Mouse (Mus musculus): Measurements from ENCODE around the gene Glud1. TPM values are rescaled to one million over a fixed set of nuclear protein-coding genes. Genes with fewer than 3 reads are reported as not detected.
"Not testable (repeated sequence)": the region's sequence is repeated elsewhere in the genome, so short reads cannot be mapped to it uniquely, and the experiment has no call there.

Gene Glud1
- total RNA-seq, 2 experiments from 2014 or later: 267 to 275 TPM

DNA sequence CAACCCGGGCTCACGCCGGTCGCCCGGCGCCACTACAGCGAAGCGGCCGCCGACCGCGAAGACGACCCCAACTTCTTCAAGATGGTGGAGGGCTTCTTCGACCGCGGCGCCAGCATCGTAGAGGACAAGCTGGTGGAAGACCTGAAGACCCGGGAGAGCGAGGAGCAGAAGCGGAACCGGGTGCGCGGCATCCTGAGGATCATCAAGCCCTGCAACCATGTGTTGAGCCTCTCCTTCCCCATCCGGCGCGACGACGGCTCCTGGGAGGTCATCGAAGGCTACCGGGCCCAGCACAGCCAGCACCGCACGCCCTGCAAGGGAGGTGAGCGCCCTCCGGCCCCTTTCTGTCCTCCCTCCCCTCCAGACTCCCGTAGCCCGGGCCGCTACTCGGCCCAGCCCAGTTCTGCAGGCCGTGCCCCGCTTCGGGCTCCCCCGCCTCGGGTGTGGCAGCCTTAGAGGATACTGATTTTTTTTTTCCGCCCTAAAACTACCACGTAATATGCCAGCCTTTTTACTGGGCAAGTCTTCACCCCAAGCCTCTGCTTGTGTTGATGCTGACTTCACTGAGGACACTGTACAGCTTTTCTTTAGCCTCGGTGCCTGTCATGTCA lies 599 bp downstream of the Glud1 start:
- DNase-seq (ENCODE audit: low spot score in 2 of 2): peak; percentile 32 to 48
- intact Hi-C loops (cut with DNase I): loop anchor here (2.0 to 5.0 kb wide), 2 partner anchors 39 to 192 kb away; partner anchors contain the start of gene Bmpr1a

DNA sequence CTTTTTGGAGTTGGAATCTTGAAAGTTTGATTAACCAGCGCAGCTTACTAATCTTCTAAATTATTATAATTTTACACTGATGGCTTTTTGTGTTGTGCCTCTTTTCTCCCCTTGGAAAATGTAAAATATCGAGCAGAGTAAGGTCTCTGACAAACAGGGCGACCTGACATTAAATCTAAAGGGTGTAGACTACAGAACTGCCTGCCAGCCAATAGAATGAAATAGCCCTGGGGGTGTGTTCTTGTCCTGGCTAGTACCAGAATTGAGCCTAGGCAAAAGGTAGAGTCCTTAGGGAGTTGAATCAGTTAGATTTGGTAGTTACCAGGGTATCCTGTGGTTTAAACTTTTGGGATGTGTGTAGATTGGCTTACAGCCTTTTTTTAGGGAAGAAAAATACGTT lies 1.2 kb downstream of the Glud1 start:
- DNase-seq (ENCODE audit: low spot score in 2 of 2): peak in 1 of 2 experiments; percentile 25
- intact Hi-C loops (cut with DNase I): loop anchor here (2.0 to 5.0 kb wide), 2 partner anchors 39 to 191 kb away; partner anchors contain the start of gene Bmpr1a

DNA sequence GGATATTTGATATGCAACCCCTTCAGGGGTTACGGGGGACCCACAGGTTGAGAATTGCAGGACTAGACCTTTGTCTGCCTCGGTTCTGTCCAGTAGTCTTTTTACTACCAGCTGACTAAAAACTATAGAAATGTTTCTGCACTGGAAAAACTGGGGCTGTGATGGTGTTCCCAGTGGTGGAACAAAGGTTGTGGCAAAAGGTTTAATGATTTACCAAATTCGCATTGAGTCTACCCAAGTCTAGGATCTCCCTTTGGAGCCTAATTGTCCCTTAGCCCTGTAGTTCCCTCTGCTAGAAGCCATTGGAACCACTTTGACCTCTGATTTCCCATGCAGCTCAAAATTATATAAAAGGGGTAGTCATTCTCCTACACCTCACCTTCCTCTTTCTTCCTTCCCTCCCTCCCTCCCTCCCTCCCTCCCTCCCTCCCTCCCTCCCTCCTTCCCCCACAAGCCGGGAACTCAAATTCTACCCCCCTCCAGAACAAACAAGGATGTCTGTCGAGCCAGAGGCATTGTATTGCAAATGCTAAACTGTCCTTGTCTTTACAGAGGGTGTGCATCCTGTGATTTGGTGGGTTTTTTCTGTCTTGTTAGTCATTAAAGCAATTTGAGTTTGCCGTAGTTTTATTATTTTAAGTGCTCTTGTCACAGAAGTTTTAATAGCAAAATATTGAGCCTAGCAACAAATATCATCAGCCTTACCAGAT lies 2.0 kb downstream of the Glud1 start:
- intact Hi-C loops (cut with DNase I): loop anchor here (5.0 kb wide), 1 partner anchor 40 kb away; no protein-coding TSS in a partner anchor

DNA sequence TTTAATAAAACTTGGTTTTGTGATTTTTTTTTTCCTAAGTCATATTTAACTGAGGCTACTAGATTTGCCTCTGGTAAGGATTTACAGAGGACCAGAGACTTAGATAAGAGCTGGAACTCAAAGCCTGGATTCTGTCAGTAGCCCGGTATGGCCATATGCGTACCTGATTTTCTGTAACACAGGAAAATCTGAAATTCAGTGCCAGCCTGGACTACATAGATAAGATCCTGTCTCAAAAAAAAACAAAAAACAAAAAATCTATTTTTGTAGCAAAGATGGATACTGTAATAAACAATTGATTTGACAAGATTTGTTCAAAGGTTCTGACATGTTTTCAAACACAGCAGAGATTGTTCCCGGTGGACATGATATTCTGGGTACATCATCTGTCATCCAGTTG lies 3.1 kb downstream of the Glud1 start:
- DNase-seq (ENCODE audit: low spot score in 2 of 2): no peak
- intact Hi-C loops (cut with DNase I): loop anchor here (5.0 kb wide), 1 partner anchor 41 kb away; no protein-coding TSS in a partner anchor

More for the DNA sequence above, 2.0 kb downstream of the Glud1 start:
- DNase-seq (ENCODE audit: low spot score in 2 of 2): no peak

DNA sequence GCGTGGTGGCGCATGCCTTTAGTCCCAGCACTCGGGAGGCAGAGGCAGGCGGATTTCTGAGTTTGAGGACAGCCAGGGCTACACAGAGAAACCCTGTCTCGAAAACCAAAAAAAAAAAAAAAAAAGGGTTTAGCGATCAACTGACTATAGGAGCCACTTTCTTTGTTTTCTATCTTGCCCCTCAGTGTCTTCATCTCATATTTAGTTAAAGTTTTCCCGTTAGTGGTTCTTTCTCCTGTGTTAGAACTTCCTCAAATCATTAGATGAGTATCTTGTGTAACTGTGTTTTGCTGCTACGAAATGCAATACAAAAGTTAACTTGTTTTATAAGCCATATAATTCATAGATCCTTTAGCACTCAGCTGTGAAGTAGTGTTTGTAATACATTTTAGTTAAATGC lies 3.9 kb downstream of the Glud1 start:
- intact Hi-C loops (cut with DNase I): loop anchor here (5.0 kb wide), 1 partner anchor 42 kb away; no protein-coding TSS in a partner anchor
- not testable (repeated sequence) for DNase-seq (ENCODE audit: low spot score in 2 of 2)

DNA sequence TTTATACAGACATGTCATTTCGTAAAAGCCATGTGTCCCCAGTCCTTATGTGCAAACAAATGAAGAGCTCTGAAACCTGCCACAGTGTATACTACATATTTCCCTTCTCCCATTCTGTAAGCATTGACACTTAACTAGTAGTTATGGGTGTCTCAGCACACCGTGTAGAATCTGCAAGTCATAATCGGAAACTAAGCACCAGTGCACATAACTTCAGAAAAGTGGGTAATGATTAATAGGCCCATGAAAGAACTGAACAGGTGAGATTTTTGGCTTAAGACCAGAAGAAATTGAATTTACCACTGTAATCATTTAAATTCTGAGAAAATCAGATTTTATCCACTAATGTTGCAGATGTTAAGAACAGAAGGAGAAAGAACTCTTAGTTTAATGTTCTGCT lies 4.3 kb downstream of the Glud1 start:
- no peak for DNase-seq (ENCODE audit: low spot score in 2 of 2)
- intact Hi-C loops (cut with DNase I): loop anchor here (5.0 kb wide), 1 partner anchor 42 kb away; no protein-coding TSS in a partner anchor

DNA sequence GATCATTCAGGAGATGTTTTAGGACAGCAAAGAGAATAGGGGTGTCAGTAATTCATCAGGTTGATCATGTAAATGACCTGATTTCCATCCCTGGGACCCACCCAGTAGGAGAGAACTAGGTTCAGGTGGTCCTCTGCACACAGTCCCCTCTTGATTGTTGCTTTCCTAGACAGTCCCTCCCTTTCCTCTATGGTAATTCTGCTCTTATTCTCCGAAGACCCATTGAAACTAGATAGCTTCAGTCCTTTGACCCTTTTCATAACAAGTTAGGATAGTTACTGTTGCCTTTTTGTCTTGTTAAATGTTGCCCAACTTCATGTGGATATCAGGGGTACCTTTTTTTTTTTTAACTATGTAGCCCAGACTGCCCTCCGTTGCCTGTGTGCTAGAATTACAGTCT lies 5.8 kb downstream of the Glud1 start:
- DNase-seq (ENCODE audit: low spot score in 2 of 2): no peak
- intact Hi-C loops (cut with DNase I): no loop called here

DNA sequence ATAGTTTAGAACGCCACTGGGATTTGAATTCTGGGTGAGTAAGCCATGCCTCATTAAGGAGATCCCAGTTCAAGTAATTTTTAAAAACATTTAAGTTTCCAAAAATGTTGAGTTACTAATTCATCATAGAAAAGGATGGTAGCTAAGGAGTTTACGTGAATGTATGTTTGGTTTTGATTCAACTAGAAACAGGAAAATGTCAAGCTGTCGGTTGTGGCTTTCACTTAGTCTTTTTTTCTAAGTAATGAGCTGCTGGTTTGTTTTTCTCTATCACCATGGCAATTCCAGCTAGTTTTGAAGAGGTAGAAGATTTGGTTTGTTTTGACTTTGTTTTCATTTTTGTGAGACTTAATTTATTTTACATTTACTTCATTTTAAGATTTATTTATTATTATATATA lies 6.9 kb downstream of the Glud1 start:
- intact Hi-C loops (cut with DNase I): no loop called here
- DNase-seq (ENCODE audit: low spot score in 2 of 2): no peak

DNA sequence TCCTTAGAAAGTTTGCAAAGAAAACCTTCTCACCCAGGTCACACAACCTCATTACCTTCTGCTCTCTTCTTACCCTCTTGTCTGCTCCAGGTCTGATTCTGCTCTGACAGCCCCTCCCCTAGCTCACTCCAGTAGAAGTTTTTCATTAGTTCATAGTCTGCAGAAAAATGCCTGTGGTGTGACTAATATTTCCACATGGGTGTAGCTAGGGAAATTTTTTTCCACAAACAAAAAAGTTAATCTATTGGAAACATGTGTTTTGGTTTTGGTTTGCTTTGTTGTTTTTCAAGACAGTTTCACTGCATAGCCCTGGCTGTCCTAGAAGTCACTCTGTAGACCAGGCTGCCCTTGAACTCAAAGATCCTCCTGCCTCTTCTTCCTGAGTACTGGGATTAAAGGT lies 7.6 kb downstream of the Glud1 start:
- no peak for DNase-seq (ENCODE audit: low spot score in 2 of 2)
- intact Hi-C loops (cut with DNase I): no loop called here

DNA sequence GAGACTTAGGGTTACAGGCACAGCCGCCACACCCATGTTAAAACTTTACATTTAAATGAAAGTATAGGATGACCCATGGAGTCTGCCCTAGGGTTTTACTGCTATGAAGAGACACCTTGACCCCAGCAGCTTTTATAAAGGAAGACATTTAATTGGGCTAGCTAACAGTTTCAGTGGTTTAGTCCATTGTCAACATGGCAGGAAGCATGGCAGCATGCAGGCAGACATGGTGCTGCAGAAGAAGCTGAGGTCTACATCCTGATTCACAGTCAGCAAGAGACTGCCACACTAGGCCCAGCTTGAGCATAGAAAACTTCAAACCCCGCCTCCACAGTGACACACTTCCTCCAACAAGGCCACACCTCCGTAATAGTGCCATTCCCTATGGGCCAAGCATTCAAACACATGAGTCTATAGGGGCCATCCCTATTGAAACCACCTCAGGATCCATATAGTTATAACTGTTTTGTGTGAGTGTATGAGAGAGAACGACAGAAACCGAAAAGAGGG lies 13.1 kb downstream of the Glud1 start:
- intact Hi-C loops (cut with DNase I): no loop called here
- no peak for DNase-seq (ENCODE audit: low spot score in 2 of 2)

DNA sequence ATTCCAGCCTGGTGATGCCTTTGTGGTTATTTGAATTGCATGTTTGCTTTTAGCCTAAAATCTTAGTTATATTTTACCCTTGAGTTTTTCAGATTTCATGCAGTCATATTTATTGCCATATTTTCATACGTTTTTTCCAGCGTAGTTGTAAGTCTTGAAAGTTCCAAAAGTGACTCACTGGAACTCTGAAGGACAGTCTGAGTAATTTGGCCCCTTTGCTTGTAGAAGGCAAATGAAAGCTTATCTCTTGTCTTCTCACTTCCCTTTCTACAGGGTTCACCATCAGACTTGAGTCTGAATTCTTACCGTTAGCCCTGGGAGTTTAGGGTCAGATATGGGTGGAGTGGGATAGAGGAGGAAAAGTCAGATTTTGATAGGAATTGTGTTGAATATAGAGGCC lies 16.1 kb downstream of the Glud1 start:
- no peak for DNase-seq (ENCODE audit: low spot score in 2 of 2)
- intact Hi-C loops (cut with DNase I): no loop called here

DNA sequence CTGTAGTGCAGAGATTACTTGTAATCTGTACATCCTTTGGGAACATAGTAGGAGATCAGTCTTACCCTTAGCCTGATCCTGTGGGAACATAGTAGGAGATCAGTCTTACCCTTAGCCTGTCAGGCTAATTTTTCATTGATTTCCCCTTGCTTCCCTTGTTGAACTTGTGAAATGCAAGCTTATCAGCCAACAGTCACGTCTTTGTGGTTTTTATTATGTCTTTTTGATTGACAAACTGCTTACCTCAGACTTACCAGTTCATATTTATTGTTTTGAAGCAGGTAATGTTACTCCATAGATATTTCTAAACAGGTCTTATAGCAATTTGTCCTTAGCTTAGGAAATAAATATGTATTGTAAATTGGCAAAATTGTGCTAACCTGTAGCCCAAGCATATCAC lies 17.1 kb downstream of the Glud1 start:
- no peak for DNase-seq (ENCODE audit: low spot score in 2 of 2)
- intact Hi-C loops (cut with DNase I): no loop called here

DNA sequence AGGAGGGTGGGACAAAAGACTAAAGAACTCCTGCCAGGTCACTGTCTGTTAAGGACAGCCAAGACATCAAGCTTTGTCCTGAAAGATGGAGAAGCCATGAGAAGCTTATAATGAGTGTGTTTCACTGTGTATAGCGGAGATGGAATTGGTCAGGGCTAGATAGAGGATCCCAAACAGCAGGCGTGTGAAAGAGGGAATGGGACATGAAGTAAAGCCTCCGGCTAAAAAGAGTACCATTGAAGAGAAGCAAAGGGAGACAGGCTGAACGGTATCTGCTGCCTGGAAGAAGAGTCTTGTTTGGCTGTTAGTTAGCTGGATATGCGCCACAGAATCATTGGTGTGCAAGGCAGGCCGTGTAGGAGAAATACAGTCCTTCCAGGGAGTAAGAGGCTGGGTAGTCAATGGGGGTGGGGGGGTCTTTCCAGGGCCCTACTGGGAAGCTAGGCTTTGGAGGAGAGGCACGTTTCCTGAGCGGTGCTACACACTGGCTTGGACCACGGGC lies 20.2 kb downstream of the Glud1 start:
- intact Hi-C loops (cut with DNase I): no loop called here
- DNase-seq (ENCODE audit: low spot score in 2 of 2): peak in 1 of 2 experiments; percentile 18

DNA sequence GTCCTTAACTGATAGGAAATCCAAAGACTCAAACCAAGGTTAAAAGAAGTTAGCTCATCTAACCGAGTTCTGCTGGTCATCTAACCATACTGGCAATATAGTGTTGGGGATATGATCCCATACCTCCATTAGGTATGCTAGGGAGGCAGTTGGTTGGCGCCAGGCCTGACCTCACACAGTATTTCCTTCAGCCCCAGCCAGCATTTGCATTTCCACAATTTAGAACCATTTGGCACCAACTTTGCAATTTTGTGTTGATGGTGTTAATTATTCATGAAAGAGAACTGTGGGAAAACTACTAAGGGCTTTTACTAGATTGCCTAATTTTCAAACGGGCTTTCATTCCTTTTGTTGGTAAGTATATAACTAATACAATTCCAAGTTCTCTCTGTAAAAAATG lies 21.4 kb downstream of the Glud1 start:
- DNase-seq (ENCODE audit: low spot score in 2 of 2): peak in 1 of 2 experiments; percentile 53

DNA sequence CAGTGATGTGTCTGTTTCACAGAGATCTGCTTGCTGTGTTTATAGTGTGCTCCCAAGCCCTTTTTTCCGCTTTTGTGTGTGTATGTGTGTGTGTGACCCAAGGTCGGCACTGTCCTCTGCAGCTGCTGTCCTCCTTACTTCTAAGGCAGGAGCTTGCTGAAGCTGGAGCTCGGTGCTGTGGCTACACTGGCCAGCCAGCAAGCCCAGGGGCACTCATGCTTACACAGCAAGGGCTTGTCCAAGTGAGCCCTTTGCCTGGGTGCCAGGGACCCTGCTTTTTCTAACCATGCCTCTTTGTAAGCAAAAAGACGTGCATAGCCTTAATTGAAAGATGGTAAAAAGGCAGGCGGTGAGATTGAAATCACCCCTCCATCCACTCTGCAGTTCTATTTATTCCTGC lies 21.9 kb downstream of the Glud1 start:
- intact Hi-C loops (cut with DNase I): no loop called here

More for the DNA sequence above, 21.4 kb downstream of the Glud1 start:
- intact Hi-C loops (cut with DNase I): no loop called here

DNA sequence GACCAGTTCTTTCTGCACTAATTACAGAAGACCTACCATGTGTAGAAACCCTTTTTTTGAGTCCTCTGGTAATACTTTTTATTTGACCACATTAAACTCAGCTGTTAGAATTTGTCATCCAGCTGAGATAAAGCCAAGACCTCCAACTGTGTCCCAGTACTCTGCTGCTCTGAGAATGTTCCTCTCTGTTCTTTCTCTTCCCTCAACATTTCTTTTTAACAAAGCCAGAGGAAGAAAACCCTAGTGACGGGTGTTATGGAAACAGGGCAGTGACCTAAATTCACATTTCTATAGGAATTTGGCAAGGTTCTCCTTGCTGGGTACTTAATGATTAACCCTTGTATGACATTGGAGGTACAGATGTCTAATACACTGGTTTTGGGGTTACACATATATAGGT lies 28.9 kb downstream of the Glud1 start:
- DNase-seq (ENCODE audit: low spot score in 2 of 2): peak in 1 of 2 experiments; percentile 35
- intact Hi-C loops (cut with DNase I): no loop called here

More for the DNA sequence above, 21.9 kb downstream of the Glud1 start:
- peak; percentile 43 to 72 for DNase-seq (ENCODE audit: low spot score in 2 of 2)

DNA sequence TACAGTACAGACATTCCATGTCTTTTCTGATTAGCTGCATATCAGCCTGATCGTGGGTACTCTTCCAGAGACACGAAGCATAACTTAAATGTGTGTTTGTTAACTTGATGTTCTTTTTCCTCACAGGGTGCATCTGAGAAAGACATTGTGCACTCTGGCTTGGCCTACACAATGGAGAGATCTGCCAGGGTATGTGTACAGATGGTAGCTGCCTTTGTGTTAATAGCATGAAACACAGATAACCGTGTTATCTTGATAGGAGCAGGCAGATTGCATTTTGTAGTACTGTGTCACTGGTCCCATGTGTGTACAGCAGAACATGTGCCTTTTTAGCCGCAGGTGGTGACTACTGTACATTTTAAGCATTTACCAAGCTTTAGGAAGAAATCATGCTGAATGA lies 31.5 kb downstream of the Glud1 start:
- no peak for DNase-seq (ENCODE audit: low spot score in 2 of 2)
- intact Hi-C loops (cut with DNase I): no loop called here

DNA sequence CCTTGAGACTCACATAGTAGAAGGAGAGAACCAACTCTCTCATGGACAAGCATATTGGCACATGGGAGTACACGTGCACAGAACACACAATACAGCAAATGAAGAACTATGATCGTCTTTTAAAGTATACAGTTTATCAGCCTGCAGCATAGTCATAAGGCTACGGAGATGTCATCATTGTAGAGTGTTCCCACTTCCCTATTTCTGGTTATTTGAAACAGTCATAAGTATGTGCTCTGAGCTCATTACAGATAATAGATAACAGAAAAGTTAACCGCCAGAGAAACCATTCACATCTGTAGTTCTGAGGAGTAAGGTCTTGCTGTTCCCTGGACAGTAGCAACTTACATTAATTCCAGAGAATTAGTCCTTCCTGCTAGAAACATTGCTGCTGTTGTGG lies 32.6 kb downstream of the Glud1 start:
- intact Hi-C loops (cut with DNase I): no loop called here
- DNase-seq (ENCODE audit: low spot score in 2 of 2): no peak

DNA sequence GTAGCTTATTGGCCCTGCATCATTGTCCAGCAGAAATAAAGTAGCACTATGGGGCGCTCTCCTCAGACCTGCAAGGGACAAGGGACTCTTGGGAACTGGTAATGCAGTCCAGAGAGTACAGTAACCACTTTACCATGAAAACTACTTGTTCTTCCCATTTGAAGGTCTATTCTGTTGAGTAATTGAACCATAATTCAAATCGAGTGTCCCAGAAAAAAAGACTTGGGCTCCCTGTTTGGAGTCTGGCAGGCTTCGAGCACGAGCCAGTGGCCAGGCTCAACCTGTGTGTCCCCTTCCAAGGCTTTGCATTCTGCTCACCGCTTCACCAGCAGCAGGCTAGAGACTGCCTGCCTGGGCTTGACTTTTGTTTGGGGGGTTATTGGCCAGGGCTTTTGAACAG lies 33.8 kb downstream of the Glud1 start:
- intact Hi-C loops (cut with DNase I): no loop called here

DNA sequence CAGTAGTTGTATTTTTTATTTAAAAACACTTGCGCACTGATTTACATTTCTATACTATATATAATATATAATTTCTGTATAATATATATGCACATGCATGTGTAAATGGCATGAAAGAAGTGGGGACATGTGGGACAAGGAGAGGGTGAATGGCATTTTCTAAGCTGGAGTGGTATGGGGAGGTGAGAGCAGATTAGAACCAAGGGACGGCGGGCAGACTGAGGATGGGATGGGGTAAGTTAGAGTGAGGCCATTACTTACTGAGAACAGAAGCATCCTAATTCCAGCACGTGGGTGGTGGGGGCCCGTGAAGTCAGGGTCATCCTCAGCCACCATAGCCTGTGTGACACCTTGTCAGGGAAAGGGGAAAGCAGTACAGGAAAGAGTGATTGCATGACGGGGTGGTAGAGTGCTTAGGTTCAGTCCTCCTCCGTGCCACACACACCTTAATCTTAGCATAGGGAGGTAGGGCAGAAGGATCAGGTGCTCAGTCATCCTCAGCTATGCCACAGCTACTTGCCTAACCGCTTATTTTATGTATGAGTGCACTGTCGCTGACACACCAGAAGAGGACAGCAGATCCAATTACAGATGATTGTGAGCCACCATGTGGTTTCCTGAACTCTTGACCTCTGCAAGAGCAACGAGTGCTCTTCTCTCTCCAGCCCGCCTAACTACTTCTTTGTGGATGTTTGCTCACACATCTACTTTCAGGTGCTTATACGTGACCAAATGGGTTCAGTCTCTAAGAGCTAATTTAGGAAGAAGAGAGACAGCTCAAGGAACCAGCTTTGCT lies 35.4 kb downstream of the Glud1 start:
- no peak for DNase-seq (ENCODE audit: low spot score in 2 of 2)
- intact Hi-C loops (cut with DNase I): no loop called here

More for the DNA sequence above, 33.8 kb downstream of the Glud1 start:
- DNase-seq (ENCODE audit: low spot score in 2 of 2): no peak

All from left cerebral cortex, postnatal 25 days (tissue).